In genomic region chr4:99661956-99662355, GRCm38 (mm10) we compare ENCODE assay signal across 24 mouse cellular contexts. TPM values are rescaled to one million over a fixed set of nuclear protein-coding genes. Genes with fewer than 3 reads are reported as not detected.
DNase-seq lines count a peak whose midpoint lies in the region; ATAC-seq lines count a peak whose summit lies in the region.
"Had no signal": no experiment of that assay in that cellular context is flagged by ENCODE, and none has a peak within 500 bp of the region (broad histone marks: within the 10 kb centered on the region; RNA-seq: fewer than 3 reads in every experiment).

No protein-coding gene starts in this region.

- H3K9ac ChIP-seq in intestine, embryonic 14.5 days (ENCODE audit: low read length): no peak overlapping the region
- no peak overlapping the region for H3K9ac ChIP-seq in intestine, embryonic 16.5 days (ENCODE audit: low read depth, low read length)
- H3K9ac ChIP-seq in hindbrain, embryonic 12.5 days: no peak overlapping the region
- H3K9ac ChIP-seq: embryonic facial prominence, embryonic 15.5 days; hindbrain, embryonic 13.5 days had no signal

- H3K27me3 ChIP-seq in intestine, embryonic 14.5 days (replicated peaks; ENCODE audit: control insufficient read depth, insufficient read depth, low read length): peaks cover 90% of the 10 kb centered on the region
- peaks cover 55% of the 10 kb centered on the region for H3K27me3 ChIP-seq in intestine, embryonic 16.5 days (replicated peaks; ENCODE audit: control insufficient read depth, insufficient read depth, low read length)
- H3K27me3 ChIP-seq in limb, embryonic 10.5 days (ENCODE audit: low read depth, poor library complexity, severe bottlenecking): peaks cover 100% of the 10 kb centered on the region
- peaks cover 80% of the 10 kb centered on the region for H3K27me3 ChIP-seq in hindbrain, embryonic 12.5 days

- 9% methylated on average over 12 of the region's 12 CpGs for WGBS in intestine, embryonic 14.5 days
- WGBS in intestine, embryonic 16.5 days: 6% methylated on average over 12 of the region's 12 CpGs
- 5% methylated on average over 12 of the region's 12 CpGs for WGBS in limb, embryonic 10.5 days
- WGBS in hindbrain, embryonic 12.5 days: 8% methylated on average over 12 of the region's 12 CpGs

- DNase-seq in intestine, embryonic 14.5 days (ENCODE audit: low spot score): peak; percentile 57
- peak; percentile 16 for DNase-seq in testis, postnatal 14 days (ENCODE audit: low spot score)
- DNase-seq in testis, postnatal 10 days (ENCODE audit: low spot score): no peak
- peak; percentile 40 for DNase-seq in limb, embryonic 10.5 days (ENCODE audit: low spot score)
- no peak for DNase-seq in Muller cell, postnatal 12 days (ENCODE audit: inconsistent ontology term)
- DNase-seq: adrenal gland, adult 8-10 months; adrenal gland, postnatal 36 days; cerebellum, adult 2 months; gastrocnemius, adult 2 months; gastrocnemius, postnatal 25 days; heart, adult 11 months; heart, postnatal 10 days; heart, postnatal 4 days had no signal

- no peak overlapping the region for H3K27ac ChIP-seq in intestine, embryonic 14.5 days (ENCODE audit: low read depth)
- H3K27ac ChIP-seq in intestine, embryonic 16.5 days (ENCODE audit: low read length): no peak overlapping the region
- H3K27ac ChIP-seq in limb, embryonic 10.5 days: no peak overlapping the region
- no peak overlapping the region for H3K27ac ChIP-seq in hindbrain, embryonic 12.5 days
- H3K27ac ChIP-seq: embryonic facial prominence, embryonic 15.5 days; forebrain, embryonic 10.5 days; gastrocnemius, adult 2 months; heart, embryonic 10.5 days; hindbrain, embryonic 13.5 days; hindbrain, postnatal 0 days had no signal

- ATAC-seq in intestine, embryonic 14.5 days (replicated peaks; ENCODE audit: low FRiP score, low TSS enrichment, low read depth): no peak
- no peak for ATAC-seq in intestine, embryonic 16.5 days
- ATAC-seq in hindbrain, embryonic 12.5 days (ENCODE audit: low FRiP score): no peak
- ATAC-seq: forebrain, embryonic 14.5 days; hindbrain, postnatal 0 days had no signal

- no peaks in the 10 kb centered on the region for H3K9me3 ChIP-seq in intestine, embryonic 14.5 days (ENCODE audit: control insufficient read depth, low read length)
- 0 out of 2 replicates have a peak, but pooled peaks cover 4% of the 10 kb centered on the region for H3K9me3 ChIP-seq in intestine, embryonic 16.5 days (ENCODE audit: control insufficient read depth, low read length)
- H3K9me3 ChIP-seq in limb, embryonic 10.5 days (replicated peaks): no peaks in the 10 kb centered on the region
- H3K9me3 ChIP-seq in hindbrain, embryonic 12.5 days (replicated peaks): no peaks in the 10 kb centered on the region
- H3K9me3 ChIP-seq: embryonic facial prominence, embryonic 15.5 days; forebrain, embryonic 10.5 days; heart, embryonic 10.5 days; hindbrain, embryonic 13.5 days had no signal

- H3K4me2 ChIP-seq in intestine, embryonic 14.5 days (ENCODE audit: low read length): no peak overlapping the region
- H3K4me2 ChIP-seq in intestine, embryonic 16.5 days (ENCODE audit: low read depth, low read length): no peak overlapping the region
- H3K4me2 ChIP-seq in hindbrain, embryonic 12.5 days (replicated peaks): no peak overlapping the region

- H3K36me3 ChIP-seq in intestine, embryonic 14.5 days (ENCODE audit: control insufficient read depth, insufficient read depth, low read length): no peaks in the 10 kb centered on the region
- H3K36me3 ChIP-seq in intestine, embryonic 16.5 days (ENCODE audit: control insufficient read depth, insufficient read depth, low read length): no peaks in the 10 kb centered on the region
- no peaks in the 10 kb centered on the region for H3K36me3 ChIP-seq in limb, embryonic 10.5 days
- H3K36me3 ChIP-seq in hindbrain, embryonic 12.5 days: no peaks in the 10 kb centered on the region
- H3K36me3 ChIP-seq: embryonic facial prominence, embryonic 15.5 days; forebrain, embryonic 10.5 days; heart, embryonic 10.5 days; hindbrain, embryonic 13.5 days had no signal

- H3K4me3 ChIP-seq in intestine, embryonic 14.5 days (ENCODE audit: low read depth, low read length): no peak overlapping the region
- H3K4me3 ChIP-seq in intestine, embryonic 16.5 days (ENCODE audit: low read length): no peak overlapping the region
- no peak overlapping the region for H3K4me3 ChIP-seq in limb, embryonic 10.5 days
- H3K4me3 ChIP-seq in hindbrain, embryonic 12.5 days: no peak overlapping the region
- H3K4me3 ChIP-seq: embryonic facial prominence, embryonic 15.5 days; erythroblast, embryonic 14.5 days; forebrain, embryonic 10.5 days; hindbrain, embryonic 13.5 days had no signal

- no peaks in the 10 kb centered on the region for H3K4me1 ChIP-seq in intestine, embryonic 14.5 days (replicated peaks; ENCODE audit: control insufficient read depth, insufficient read depth, low read length)
- peaks cover 9% of the 10 kb centered on the region for H3K4me1 ChIP-seq in intestine, embryonic 16.5 days (ENCODE audit: control insufficient read depth, insufficient read depth, low read length)
- H3K4me1 ChIP-seq in limb, embryonic 10.5 days: peaks cover 21% of the 10 kb centered on the region
- H3K4me1 ChIP-seq in hindbrain, embryonic 12.5 days: peaks cover 14% of the 10 kb centered on the region

RNA-seq across cellular contexts. Expression of gene Foxd3, which starts 5.9 kb away (rescaled TPM):
- 1.3 and 1.4 TPM in 2 replicates for polyA plus RNA-seq in intestine, embryonic 14.5 days (2014; fragmentation: Nextera tagmentation; extraction: Ambion mirVana)
- 0.40 and 0.50 TPM in 2 replicates for polyA plus RNA-seq in intestine, embryonic 16.5 days (2015; fragmentation: Nextera tagmentation; extraction: Ambion mirVana)
- polyA plus RNA-seq in limb, embryonic 10.5 days (2016; fragmentation: Nextera tagmentation; extraction: Ambion mirVana): 0.06 and 0.08 TPM in 2 replicates
- polyA plus RNA-seq in hindbrain, embryonic 12.5 days (2016; fragmentation: Nextera tagmentation; extraction: Ambion mirVana): 4.4 and 5.1 TPM in 2 replicates
- polyA plus RNA-seq: C2C12; erythroblast, embryonic 14.5 days; forebrain, embryonic 14.5 days; heart, embryonic 14.5 days had no signal

RNA-seq across cellular contexts. Expression of gene Alg6, which starts 53.5 kb away (rescaled TPM):
- polyA plus RNA-seq in intestine, embryonic 14.5 days (2014; fragmentation: Nextera tagmentation; extraction: Ambion mirVana): 25.8 and 26.5 TPM in 2 replicates
- 20.6 and 21.0 TPM in 2 replicates for polyA plus RNA-seq in intestine, embryonic 16.5 days (2015; fragmentation: Nextera tagmentation; extraction: Ambion mirVana)
- polyA plus RNA-seq in limb, embryonic 10.5 days (2016; fragmentation: Nextera tagmentation; extraction: Ambion mirVana): 18.5 and 19.0 TPM in 2 replicates
- polyA plus RNA-seq in hindbrain, embryonic 12.5 days (2016; fragmentation: Nextera tagmentation; extraction: Ambion mirVana): 14.0 and 14.3 TPM in 2 replicates
- polyA plus RNA-seq: erythroblast, embryonic 14.5 days had no signal

Comparison
In these comparisons a context has a peak if more than half of its experiments do, and no peak if none do; other contexts are left out.
1. DNase-seq: peak in intestine, embryonic 14.5 days (single experiment), testis, postnatal 14 days (single experiment) and limb, embryonic 10.5 days (single experiment); none in testis, postnatal 10 days (single experiment) and Muller cell, postnatal 12 days (single experiment).